Mouse (Mus musculus) bone marrow macrophage, adult 2 months (primary cell): ENCODE measurements around the gene Kif17.

Source experiments
- CTCF ChIP-seq: IDR thresholded peaks from 2 replicates; pipeline ENCODE4 v1.5.1; 2012; ENCODE audit warnings: low read depth, mild to moderate bottlenecking, low read length, moderate library complexity
- POLR2A ChIP-seq: IDR thresholded peaks from 2 replicates; pipeline ENCODE4 v1.6.1; 2012; ENCODE audit warnings: mild to moderate bottlenecking, low read depth, low read length, borderline replicate concordance

- TF ChIP-seq CTCF (no peak), POLR2A (no peak)
Measured at GRCm38 (mm10) chr4:138293949-138294550, 43.8 kb downstream of the Kif17 start.
